Mouse (Mus musculus): Measurements from ENCODE around the gene Grin2c. TPM values are rescaled to one million over a fixed set of nuclear protein-coding genes. Genes with fewer than 3 reads are reported as not detected.
A peak's percentile ranks its signal among the peaks of the same experiment; 100 is the strongest.

The Grin2c gene
- total RNA-seq (2021) = 10 to 100 TPM; 47.3 to 47.4 TPM

DNA sequence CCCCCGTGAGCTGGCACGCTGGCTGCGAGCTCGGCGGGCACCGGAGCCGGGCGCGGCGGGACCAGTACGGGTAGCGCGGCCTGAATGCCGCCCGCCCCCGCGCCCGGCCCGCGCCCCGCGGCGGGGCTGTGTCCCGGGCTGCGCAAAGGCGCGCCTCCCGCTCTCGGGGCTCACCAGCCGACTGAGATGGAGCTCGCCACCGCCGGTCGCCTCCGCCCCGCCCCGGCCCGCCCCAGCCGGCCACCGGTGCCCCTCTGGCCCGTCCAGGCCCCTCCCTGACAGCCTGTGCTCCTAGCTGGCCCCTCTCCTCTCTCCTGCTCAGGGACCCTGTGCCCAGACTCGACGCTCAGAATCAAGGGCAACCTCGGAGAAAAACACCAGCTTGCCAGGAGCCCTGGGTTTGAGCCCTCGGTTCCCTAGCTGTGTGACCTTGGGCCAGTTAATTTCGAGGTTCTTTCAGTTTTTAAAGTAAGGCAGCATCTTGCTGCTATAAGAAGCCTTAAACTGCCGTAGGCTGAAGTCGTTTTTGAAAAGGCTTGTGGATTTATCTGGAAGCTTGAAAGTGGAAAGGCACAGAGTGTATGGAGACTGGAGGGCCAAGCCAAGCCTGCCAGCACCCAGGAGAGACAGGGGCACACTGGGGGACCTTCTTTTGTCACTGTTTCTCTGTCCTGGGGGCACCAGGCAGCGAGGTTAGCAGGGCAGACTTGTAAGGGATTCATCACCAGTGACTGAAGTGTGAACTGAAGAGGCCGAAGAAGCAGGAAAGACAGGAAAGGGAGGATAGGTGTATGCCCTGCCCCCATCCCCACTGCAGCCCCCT is at the start of gene Grin2c:
TSS of gene Grin2c (minus strand) at position 183 of the 823 bp plus-strand sequence.
- DNase-seq (ENCODE audit: extremely low spot score in 1 of 2, low spot score in 1 of 2) = no peak

DNA sequence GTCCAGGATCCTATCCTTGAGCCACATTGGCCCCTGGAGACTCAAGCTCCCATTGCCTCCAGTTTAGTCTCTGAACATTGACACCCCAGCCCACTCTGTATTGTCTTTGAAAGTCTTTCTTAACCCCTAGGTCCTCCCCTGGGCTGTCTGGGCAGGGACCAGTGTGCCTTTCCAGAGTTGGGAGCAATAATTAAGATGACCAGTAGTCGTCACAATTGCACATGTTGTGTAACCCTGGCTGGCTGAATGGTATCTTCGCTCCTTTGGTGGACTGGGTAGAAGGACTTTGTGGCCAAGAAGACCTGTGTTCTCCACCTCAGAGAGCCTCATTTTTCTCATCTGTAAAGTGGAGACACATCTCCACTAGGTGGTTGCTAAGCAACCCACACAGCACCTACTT is 47.2 kb upstream of the Grin2c start:
- no peak for DNase-seq (ENCODE audit: extremely low spot score in 1 of 2, low spot score in 1 of 2)

GRCm38 (mm10) chr11:115308781-115309180 is 41.7 kb upstream of the Grin2c start:
- DNase-seq (ENCODE audit: extremely low spot score in 1 of 2, low spot score in 1 of 2) = no peak

DNA sequence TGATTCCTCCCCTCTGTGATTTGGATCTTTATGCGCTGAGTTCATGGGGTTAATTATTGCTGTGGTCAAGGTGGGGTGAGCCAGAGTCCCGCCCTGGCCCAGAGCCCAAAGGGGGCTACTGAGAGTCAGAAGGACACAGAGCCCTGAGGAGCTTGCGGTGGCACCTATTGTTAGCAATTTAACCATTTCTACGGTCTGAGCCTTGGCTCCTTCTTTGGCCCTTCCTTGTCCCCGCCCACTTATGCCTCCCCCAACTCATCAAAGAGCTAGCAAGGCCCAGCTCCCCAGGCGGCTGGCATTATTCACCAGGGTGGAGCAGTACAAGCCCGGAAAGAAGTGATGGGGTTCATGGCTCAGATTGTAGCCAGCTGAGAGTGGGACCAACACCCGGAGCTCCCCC is 39.8 kb upstream of the Grin2c start, which contains the start of gene Otop2:
TSS of gene Otop2 (plus strand) at position 301 of the 400 bp plus-strand sequence.
- no peak for DNase-seq (ENCODE audit: extremely low spot score in 1 of 2, low spot score in 1 of 2)

GRCm38 (mm10) chr11:115303167-115303566 is 36.1 kb upstream of the Grin2c start:
- no peak for DNase-seq (ENCODE audit: extremely low spot score in 1 of 2, low spot score in 1 of 2)

- DNase-seq (ENCODE audit: extremely low spot score in 1 of 2, low spot score in 1 of 2) = no peak
These were observed 34.3 kb upstream of the Grin2c start for GRCm38 (mm10) chr11:115301351-115301750.

- no peak for DNase-seq (ENCODE audit: extremely low spot score in 1 of 2, low spot score in 1 of 2)
These were observed 33.7 kb upstream of the Grin2c start for GRCm38 (mm10) chr11:115300745-115301144.

DNA sequence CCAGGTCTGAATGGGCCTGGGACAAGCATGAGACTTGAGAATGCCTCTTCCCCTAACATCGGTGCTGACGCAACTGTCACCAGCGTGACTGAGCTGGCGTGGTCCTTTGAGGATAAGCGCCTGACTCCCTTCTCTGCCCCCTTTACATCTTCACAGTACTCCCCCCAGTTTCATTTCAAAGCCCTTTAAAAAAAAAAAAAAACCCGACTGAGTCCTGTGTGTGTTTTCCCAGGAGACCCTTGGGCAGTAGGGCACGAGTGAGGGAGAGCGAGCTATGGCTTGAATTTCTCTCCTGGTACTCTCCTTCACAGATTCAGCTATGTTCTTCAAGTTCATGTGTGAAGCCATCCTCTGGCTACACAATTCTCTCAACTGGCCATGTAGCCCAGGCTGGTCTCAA is 31.1 kb upstream of the Grin2c start:
- DNase-seq (ENCODE audit: extremely low spot score in 1 of 2, low spot score in 1 of 2) = no peak

- DNase-seq (ENCODE audit: extremely low spot score in 1 of 2, low spot score in 1 of 2) = peak; percentile 49 to 65
These were observed 30.3 kb upstream of the Grin2c start, which contains the start of gene Fads6 for GRCm38 (mm10) chr11:115297214-115297826. Gene Fads6 (minus strand): TSS chr11:115297663.

DNA sequence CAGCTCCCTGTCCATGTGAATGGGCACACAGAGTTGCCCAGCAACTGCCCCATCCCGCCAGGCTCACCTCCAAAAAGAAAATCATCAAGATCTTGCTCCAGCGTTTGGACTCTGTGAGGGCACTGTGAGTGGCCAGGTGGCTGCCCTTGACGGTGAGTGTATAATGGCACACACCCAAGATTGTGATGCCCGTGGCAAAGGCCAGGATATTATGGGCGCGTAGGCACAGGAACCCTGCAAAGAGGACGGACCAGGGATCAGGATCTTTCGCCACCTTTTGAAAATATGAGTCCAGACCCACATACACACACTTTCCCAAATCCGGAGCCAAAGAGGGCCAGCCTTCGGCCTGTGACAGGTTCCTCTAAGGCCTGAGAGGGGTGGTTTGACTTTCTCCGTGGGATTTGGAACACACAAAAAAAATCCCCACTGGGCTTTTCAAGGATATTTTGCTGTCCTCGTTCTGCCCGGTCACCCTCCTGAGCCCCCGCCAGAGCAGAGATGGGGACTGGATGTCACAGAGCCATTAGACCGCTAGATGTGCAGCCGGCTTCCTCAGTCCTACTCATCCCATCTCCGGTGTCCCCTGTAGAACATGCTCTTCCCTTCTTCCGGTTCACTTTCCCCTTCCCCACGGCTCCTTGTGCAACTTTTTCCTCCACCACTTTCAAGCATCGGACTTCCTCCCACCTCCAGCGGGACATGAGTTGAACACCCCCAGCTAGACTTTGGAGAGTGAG is 29.6 kb upstream of the Grin2c start:
- no peak for DNase-seq (ENCODE audit: extremely low spot score in 1 of 2, low spot score in 1 of 2)

GRCm38 (mm10) chr11:115295939-115296338 is 28.9 kb upstream of the Grin2c start:
- no peak for DNase-seq (ENCODE audit: extremely low spot score in 1 of 2, low spot score in 1 of 2)

DNA sequence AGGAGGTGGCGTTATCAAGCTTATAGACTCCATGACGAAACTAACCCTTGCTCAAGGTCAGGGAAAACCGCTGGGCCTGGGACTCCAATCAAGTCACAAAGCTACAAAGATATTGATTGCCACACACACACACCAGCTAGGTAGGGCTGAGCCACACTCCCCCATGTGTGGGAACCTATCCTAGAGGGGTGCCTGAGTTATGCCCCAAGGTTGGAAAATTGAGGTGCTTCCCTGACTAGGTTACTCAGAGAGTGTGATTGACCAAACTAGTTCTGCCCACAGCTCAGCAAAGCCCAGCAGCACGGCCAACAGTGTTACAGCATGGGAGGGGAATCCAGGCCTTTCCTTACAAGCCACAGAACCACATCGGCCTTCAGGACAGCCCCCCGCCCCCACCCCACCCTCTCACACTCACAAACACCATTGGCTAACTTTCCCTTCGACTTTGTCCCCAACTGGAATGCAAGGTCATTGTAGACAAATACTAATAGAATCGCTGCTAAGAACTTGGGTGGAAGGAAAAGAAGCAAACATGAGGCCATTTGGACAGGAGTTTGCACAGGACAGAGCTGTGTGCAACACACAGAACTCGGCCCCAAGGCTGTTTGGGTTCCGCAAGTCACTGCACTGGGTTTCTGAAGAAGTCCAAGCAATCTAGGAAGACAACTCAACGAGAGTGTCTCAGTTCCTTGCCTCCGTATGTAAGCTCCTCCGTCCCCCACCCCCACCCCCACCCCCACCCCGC is 25.8 kb upstream of the Grin2c start:
- no peak for DNase-seq (ENCODE audit: extremely low spot score in 1 of 2, low spot score in 1 of 2)

GRCm38 (mm10) chr11:115291503-115291902 is 24.5 kb upstream of the Grin2c start:
- DNase-seq (ENCODE audit: extremely low spot score in 1 of 2, low spot score in 1 of 2) = no peak

GRCm38 (mm10) chr11:115290919-115291318 is 23.9 kb upstream of the Grin2c start:
- no peak for DNase-seq (ENCODE audit: extremely low spot score in 1 of 2, low spot score in 1 of 2)

DNA sequence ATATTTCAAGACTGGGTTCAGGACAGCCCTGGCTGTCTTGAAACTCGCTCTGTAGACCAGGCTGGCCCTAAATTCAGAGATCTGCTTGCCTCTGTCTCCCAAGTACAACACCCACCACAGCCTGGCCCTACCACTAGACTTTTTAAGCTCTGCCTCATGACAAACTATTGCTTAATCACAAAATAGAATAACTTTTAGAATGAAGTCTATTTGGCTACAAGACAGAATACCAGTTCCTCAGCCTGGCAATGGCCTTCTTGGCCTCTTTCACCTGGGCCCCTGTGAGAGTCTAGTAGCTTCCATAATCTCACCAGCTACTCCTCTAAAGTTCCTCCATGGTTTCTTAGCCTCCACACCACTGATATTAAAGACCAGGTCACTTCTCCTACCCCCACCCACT is 23.3 kb upstream of the Grin2c start:
- DNase-seq (ENCODE audit: extremely low spot score in 1 of 2, low spot score in 1 of 2) = no peak

- DNase-seq (ENCODE audit: extremely low spot score in 1 of 2, low spot score in 1 of 2) = no peak
These were observed 22.8 kb upstream of the Grin2c start for GRCm38 (mm10) chr11:115289885-115290284.

DNA sequence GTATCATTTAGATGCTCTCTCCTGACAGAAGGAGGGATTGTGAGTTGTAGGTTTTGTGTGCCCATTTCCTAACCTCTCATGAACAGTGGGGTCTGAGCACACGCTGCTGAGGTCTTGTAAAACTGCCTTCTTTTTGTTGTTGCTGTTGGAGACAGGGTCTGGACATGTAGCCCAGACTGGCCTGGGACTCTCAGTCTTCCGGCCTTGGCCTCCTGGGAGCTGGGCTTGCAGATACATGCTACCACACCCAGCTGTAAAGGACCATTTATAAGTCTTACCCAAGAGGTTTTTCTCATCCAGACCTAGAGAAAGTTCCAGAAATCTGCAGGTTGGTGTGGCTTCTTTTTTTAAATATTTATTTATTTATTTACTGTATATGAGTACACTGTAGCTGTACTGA is 21.3 kb upstream of the Grin2c start:
- DNase-seq (ENCODE audit: extremely low spot score in 1 of 2, low spot score in 1 of 2) = no peak

GRCm38 (mm10) chr11:115287386-115287785 is 20.3 kb upstream of the Grin2c start:
- DNase-seq (ENCODE audit: extremely low spot score in 1 of 2, low spot score in 1 of 2) = no peak

DNA sequence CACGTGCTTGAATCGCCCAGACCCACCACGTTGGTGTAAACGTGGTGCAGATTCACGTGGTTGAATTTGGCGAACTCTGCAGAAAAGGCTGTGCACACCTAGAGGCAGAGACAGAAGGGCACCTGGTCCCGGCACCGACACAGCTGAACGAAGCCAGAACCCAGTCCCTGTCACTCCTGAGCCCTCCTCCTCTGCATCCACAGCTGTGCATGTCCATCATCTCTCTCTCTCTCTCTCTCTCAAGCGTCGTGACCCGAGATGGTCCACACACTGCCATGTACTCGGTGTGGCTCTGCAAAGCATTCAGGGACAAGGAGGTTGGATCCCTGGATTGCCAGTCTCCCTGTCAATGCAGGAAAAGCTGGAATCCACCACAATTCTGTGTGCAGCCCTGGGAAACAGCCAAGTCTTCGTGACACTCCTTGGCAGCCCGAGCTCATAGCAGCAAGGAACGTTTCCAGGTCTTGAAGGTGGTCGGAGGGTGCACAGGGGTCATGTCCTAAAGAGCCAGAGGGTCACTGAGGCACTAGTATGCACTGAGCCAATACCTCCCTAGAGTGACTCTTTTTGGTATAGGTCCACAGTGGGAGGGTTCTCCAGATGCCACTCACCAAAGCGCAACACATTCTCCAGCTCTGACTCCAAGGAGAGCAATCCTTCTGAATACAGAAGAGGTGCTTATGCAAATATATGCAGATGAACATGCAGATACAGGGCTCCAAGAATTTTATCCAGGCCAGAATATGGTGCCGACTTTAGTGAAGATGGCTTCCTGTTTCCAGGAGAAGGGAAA is 19.4 kb upstream of the Grin2c start:
- no peak for DNase-seq (ENCODE audit: extremely low spot score in 1 of 2, low spot score in 1 of 2)

- DNase-seq (ENCODE audit: extremely low spot score in 1 of 2, low spot score in 1 of 2) = no peak
These were observed 18.2 kb upstream of the Grin2c start for GRCm38 (mm10) chr11:115285282-115285681.
